Mouse (Mus musculus): ENCODE measurements around the gene Mettl24.

Mettl24 gene

DNA sequence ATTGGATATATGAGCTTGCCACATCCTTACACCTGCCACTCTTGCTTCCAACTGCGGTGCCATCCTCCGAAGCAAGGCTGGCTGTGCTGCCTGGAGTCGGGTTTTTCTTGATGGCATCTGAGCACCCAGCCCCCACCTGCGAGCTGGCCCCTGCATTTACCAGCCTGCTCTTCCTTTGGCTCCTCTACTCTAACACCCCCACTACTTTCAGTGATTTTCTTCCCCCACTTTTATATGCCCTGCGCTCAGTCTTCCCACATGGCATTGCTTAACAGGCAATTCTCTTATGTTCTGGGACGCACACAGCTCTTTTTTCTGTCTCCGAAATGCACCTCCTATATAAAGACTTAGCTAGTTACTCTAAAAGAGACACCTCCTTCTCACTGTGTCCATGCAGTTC lies 1.2 kb downstream of the Mettl24 start:
- no peak for DNase-seq (ENCODE audit: low spot score in 2 of 2)

DNA sequence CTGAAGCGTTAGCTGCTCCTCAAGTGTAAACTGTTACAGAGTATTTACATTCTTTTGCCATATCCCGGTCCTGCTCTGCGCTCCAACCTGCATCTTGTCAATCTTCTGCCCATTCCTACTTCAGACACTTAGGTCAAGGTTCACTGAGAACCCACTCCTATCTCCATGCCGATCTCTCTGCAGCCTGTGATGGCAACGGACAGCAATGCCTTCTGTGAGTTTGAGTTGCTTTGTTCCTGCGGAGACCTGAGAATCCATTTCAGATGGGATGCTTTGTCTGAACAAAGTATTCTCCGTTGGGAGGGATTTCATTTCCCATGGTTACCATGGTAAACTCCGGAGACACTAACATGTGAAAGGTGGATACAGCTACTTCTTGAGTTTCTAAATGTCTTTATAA lies 2.6 kb downstream of the Mettl24 start:
- no peak for DNase-seq (ENCODE audit: low spot score in 2 of 2)

DNA sequence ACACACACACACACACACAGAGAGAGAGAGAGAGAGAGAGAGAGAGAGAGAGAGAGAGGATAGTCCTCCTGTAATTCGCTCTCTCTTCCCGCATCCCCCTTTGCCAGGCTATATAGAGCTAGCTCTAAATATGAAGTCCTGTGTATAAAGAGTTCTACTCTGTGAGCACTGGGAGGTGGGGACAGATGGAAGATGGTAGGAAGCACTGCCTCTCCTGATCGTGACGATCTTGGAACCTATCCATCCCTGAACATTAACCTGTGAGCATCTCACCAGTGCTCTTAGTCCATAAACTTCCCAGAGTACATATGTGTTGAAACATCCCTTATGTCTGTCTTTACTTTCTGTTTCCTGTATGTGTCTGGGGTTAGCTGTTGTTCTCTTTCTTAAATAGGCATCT lies 3.9 kb downstream of the Mettl24 start:
- DNase-seq (ENCODE audit: low spot score in 2 of 2): no peak

DNA sequence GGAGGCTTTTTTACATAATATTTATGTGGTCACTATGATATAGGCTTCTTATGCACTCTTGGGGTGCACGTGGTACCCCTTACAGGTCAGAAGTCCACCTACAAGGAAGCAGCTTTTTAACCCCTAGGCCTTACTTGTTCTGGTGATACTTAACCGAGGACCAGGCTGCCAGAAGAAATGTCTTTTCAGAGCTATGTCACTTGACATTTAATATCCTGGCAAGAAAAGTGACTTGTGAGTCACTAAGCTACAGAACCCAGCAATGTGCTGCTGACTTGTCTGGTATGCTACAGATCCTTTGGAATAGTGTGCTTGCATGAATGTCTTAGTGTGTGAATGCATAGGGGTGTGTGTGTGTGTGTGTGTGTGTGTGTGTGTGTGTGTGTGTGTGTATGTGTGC lies 4.3 kb downstream of the Mettl24 start:
- no peak for DNase-seq (ENCODE audit: low spot score in 2 of 2)

DNA sequence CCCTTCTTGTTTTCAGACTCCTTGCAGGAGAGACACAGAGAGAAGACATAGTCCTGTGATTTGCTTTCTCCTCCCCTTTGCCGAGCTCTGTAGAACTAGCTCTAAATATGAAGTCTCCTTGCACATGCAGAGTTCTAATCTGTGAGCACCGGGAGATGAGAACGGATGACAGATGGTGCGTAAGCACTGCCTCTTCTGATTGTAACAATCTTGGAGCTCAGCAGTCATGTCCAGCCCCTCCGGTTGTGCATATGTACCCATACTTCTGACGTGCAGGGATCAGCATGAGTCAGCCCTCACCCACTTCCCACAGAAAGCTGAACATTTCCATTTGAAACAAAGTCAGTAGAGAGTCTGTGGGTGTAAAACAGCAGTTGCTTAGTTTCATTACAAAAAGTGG lies 5.2 kb downstream of the Mettl24 start:
- DNase-seq (ENCODE audit: low spot score in 2 of 2): no peak

DNA sequence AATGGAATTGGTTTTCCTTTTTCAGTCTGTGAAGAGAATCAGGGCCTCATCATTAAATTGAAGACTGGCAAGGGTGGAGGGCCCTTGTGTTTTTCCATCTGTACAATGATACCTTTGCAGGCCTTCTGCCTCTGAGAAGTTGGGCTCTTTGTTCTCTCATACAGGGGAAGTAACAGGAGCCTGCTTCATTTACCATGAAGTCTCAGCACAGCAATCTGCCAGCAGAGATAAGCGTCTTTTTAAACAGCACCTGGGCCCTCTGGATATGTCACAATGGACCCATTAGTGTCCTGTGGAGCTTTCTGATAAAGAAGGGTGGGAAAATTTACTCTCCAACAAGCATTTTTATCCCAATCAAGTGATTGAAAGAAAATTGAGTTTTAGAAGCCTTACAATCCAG lies 5.8 kb downstream of the Mettl24 start:
- DNase-seq (ENCODE audit: low spot score in 2 of 2): no peak

DNA sequence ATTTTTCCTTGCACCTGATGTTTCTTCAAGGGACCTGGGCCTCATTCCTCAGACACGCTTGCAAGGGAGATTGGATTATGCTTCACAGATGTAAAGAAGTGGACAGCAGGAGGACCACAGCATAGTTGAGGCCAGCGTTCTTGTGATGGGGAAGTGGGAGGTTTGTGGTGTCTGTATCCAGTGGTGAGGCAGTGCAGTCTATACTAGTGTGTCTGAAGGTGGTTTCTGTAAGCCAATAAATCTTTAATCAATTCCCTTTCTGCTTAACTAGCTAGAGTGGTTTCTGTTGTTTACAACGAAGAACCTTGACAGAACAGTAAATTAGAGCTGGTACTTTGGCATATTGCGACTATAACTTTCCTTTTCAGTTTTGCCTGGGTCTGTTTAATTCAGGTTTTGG lies 15.6 kb downstream of the Mettl24 start:
- no peak for DNase-seq (ENCODE audit: low spot score in 2 of 2)

DNA sequence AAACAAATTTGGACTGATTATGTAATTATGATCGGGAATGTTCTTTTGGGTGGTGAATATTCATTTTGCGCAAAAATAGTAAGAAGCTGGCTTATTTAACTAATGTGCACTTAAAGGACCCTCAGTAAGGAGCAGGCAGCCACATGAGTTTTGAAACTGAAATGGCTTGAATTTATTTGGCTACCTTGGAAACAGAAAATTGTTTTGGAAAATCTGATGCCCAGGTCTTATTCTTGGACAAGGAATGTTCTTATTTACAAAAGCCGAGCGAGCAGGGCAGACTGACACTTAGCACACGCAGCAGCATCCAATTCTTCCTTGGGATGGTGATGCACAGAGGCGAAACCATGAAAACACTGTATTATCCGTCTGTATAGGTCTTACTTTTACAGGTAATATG lies 28.0 kb downstream of the Mettl24 start:
- no peak for DNase-seq (ENCODE audit: low spot score in 2 of 2)

DNA sequence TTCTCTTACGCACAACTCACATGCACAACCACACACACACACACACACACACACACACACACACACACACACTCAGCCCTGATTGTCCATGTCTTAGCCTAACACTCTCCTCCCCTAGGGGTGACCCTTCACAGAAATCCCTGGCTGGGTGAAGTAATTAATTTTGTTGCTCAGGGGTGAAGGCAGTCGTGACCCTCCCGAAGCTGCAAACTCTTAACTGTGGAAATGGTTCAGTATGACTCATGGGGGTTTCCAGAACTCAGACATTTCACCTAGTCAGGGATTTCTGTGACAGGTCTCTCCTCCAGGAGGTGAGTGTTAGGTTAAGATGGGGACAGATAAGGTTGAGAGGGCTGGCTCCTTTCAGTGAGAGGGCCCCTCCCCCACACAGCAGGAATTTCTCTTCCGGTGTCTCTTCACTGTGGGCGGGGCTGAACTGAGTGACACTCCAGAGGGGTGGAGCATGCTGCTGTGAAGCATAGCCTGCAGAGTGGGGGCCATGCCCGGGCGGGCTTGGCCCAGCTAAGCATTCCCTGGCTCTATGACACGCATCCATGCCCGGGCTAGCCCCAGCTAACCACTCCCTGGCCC lies 30.0 kb downstream of the Mettl24 start:
- no peak for DNase-seq (ENCODE audit: low spot score in 2 of 2)

DNA sequence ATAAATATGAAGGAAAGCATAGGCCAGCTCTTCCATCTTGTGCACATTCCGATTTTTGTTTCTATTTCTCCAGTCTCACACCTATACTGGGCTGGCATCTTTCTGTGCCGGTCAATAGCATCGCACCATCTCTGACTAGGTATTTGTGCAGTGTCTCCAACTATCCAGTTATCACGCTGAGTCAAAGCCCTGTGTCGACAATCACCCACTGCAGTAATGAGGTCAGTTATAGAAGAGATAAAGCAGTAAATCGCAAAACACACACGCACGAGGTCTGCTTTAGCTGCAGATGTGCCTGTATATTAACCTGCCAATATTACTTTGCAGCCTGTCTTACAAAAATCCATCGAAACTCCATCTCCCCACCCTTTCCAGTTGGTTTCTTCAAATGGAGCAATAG lies 30.7 kb downstream of the Mettl24 start:
- DNase-seq (ENCODE audit: low spot score in 2 of 2): no peak

DNA sequence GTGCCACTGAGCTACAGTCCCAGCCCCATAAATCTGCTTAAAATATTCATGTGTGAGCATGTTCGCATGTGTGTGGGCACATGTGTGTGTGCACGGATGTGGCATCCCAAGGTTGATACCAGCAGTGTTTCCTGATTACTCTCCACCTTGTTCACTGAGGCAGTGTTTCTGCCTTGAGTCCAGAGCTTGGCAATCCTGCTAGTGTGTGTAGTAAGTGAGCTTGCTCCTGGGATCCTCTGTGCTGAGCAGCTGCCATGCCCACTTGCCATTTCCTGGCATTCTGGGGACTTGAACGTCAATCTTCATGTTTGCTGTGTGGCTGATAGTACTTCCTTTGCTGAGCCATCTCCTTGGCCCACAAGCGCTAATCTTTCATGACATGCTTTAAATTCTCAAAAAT lies 32.1 kb downstream of the Mettl24 start:
- DNase-seq (ENCODE audit: low spot score in 2 of 2): no peak

DNA sequence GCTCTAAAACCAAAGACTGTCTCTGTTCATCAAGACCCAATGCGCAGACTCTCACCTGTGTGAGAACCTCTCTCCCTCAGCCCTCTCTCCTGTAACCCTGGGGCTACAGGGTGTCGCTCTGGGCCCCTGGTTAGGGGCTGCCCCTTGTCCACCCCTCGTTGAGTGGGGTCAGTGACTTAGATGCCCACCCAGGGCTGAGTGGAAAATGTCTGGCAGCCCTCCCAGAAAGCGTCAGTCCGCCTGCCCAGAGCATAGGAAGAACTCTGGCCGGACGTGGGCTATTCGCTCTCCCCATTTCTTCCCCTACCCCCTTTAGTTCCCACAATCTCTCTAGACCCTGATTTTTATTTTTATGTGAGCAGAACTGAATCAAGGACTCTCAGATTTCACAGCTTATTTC lies 33.2 kb downstream of the Mettl24 start:
- DNase-seq (ENCODE audit: low spot score in 2 of 2): no peak

DNA sequence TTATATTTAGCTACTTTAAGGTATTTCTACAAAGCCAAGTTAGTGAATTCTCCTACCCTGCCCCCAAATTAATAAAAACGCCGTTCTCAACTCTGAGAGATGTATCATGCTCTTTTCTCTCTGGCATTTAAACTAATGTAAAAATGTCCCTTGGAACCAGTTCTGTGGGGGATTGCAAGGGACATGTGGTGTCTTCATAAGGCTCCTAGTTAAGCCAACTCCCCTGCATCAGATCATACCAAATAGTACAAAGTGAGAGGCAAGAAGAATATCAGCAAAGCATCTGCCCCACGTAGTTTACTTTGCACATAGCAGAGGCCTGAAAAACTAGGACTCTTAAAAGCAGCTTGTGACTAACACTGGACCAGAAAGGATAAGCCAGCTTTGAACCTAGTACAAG lies 33.6 kb downstream of the Mettl24 start:
- no peak for DNase-seq (ENCODE audit: low spot score in 2 of 2)

DNA sequence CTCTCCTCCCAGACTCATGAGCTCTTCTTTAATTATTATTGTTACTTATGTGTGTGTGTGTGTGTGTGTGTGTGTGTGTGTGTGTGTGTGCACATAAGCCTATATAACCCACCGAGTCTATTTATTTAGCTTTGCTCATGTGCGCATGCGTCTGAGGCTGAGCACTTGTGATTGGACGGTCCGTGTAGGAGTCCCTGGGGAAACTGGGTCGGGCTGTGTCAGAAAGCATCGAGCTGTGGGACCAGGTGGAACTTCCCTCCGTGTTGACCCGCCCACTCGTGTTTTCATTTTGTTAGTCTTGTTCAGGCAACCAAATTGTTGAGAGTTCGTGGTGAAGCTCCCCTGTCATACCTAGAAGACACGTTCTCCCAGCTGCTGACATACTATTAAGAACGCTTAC lies 35.3 kb downstream of the Mettl24 start:
- no peak for DNase-seq (ENCODE audit: low spot score in 2 of 2)

DNA sequence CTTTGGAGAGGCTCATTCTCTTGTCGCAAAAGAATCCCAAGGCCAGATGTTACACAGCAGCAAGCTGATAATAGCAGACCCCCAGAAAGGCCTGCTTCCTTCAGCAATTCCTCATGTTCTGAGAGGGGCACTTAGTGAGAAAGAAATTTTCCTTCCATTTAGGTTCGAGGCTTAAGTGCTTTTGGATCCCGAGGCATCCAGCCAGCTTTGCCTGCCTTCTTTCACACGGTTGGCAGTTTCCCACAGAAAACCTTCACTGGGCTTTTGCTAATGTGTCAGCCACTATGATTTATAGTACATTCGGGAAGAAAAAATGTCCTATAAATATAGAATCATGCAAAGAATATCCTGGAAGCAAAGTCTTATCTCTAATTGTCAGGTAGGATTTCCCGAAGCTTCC lies 36.0 kb downstream of the Mettl24 start:
- DNase-seq (ENCODE audit: low spot score in 2 of 2): no peak

DNA sequence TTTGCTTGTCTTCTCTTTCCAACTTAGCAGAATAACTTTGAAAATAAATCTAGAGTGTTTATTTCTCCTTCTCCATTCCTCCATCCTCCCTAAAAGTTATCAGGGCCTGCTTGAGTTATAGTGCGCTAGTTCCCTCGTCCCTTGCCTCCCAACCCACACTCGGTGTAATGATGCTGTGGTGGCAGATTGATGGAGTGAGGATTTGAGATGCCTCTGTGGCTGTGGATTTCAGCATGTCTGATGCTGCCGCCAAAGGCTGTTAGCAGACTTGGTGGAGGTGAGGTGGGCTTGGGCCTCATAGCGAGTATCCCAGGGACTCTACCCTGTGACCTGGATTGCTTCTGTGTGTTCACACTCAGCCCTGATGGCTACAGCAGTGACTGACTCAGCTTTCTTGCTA lies 37.8 kb downstream of the Mettl24 start:
- no peak for DNase-seq (ENCODE audit: low spot score in 2 of 2)

DNA sequence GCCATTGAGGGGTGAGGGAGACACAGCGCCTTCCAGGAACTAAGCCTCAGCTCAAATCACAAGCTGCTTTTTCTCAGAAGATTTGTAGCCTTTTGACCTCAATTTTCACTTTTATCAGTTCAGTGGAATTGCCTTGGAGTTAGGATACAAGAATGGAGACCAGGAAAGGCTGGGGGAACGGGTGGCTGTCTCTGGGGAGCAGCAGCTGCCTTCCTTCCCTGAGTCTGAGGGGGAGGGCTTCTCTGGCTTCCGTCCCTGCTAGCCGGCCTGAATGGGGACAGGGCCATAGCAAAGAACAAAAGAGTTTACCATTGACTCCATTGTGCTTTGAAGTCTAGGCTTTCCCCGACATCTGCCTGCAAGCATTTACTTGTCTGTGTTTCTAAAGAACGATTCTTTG lies 41.3 kb downstream of the Mettl24 start:
- DNase-seq (ENCODE audit: low spot score in 2 of 2): no peak

DNA sequence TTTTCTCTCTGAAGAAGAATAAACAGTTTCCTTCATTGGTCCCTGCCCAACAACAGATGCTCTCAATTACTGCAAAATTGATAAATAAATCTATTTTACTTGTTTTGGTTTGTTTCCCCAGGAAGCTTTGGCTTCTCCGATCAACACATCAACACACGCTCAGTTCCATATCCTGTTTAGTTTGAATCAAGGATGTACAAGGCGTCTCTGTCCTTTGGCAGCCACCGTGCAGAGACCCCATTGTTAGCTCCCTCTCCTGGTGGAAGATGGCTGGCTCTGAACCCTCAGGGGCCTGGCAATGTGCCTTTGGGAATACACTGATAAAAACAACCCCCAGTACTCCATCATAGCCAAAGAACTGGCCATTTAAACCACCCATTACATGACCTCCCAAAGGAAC lies 42.0 kb downstream of the Mettl24 start:
- DNase-seq (ENCODE audit: low spot score in 2 of 2): no peak

DNA sequence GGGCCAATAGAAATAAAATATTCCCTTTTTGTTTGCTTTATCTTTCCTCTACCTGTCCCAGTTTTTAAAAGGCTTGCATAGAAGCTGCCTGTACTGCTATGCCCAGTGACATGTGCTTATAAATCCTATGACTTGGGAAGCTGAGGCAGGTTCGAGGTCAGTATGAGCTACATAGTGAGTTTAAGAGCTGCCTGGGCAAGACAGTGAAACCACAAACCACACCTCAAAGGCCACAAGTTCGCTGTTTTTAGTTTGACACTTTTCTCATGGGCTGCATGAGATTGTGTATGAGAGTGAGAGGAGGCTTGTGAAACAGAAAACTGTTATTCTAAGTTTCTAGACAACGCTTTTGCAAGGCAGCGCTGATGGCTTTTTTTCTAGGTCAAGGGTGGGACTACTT lies 42.4 kb downstream of the Mettl24 start:
- DNase-seq (ENCODE audit: low spot score in 2 of 2): no peak

DNA sequence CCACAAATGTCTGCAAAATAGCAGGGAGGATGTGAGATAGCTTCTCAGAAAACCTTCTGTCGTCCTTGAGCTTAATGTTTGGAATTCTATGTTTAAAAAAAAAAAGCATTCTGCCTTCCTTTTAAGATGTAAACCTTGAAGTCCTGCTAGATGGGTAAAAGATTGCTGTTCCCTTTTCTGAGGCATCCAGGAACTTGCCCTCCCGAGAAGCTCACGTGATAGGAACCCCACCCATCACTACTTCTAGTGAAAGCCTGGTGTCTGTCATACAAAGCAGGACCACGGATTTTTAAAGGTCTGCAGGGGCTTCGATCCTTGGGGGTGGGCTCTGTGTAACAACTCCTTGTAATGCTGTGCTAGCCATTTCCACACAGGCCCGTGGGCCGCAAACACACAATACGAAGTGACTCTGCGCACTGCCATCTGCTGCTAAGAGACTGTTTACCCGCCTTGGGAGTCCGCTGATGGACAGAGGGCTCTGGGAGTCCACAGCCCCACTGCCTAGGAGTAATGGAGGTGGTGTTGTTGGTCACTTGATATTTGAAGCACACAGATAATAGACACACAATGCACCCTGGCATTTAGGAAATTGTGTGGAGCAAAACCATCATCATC lies 43.3 kb downstream of the Mettl24 start:
- DNase-seq (ENCODE audit: low spot score in 2 of 2): no peak

DNA sequence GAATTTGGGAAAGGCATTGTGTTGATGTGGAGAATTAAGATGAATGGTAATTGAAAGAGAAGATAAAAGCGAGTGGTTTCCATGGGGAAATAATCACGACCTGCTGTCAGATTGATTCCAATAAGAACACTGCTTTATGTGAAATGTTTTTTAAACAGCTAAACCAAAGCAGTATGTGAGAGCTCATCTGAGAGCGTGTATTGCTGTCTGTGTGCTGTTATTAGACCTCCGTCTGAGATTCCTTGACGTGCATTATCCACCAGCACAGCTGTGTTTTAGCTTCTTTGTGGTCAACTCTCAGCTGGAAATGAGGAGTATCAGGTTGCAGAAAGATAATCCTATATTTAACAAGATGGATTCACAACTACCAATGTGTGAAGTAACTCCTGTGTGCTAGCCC lies 43.9 kb downstream of the Mettl24 start:
- DNase-seq (ENCODE audit: low spot score in 2 of 2): no peak

DNA sequence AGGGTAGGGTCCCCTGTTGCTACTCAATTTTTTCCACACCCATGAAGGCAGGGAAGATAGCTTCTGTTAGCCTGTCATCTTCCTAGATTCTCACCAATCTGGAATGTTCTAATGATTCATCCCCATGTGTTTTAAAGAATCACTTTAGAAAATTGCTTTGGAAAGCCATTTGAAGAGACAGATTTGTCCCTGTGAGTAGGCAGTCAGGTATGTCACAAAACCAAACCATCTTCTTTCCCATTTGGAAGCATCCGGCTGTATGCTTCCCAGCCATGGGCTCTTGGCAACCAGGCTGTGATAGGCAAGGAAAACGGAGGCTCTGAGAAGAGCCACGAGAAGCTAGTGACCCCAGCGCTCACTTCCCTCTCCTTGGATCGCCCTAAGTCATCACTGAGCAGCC lies 47.1 kb downstream of the Mettl24 start:
- DNase-seq (ENCODE audit: low spot score in 2 of 2): no peak

DNA sequence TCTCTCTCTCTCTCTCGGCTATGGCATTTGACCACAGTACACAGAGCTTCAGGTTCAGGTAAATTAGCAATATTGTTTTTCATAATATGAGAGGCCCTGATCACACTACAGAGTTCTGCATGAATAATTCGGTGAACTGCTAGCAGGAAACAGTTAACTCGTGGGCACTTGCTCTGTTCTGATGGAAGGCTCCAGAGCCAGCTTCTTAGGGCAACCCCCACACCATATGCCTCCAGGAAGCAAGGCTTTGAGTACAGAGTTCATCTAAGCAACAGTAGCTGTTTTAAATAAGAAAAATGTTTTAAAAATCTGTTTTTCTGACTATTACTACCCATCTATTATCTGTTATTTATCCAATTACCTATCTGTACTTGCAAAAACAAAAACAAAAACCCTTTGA lies 50.2 kb downstream of the Mettl24 start:
- DNase-seq (ENCODE audit: low spot score in 2 of 2): no peak

DNA sequence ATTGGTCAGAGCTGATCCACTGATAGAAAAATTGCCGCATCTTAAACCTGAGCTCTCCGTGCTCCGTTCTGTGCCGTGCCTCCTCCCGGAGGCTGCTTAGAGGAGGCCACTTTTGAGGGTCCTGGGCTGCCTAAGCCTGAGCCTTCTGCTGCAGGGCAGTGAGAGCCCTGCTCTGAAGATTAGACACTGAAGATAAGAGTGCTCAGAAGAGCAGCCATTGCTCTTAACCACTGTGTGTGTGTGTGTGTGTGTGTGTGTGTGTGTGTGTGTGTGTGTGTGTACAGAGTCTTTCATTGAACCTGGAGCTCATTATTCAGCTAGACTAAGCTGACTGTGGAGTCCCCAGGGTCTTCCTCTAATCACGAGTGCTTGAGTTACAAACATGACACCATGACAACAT lies 53.1 kb downstream of the Mettl24 start:
- DNase-seq (ENCODE audit: low spot score in 2 of 2): no peak
